Mouse (Mus musculus) layer of hippocampus, adult 11-12 months (tissue): Measurements from ENCODE around the gene Cdca5.

ENCODE experiments used
- DNase-seq: peaks from one replicate; pipeline ENCODE4 v3.0.0; 2022; ENCODE audit warnings: low spot score

Cdca5 gene

GRCm38 (mm10) chr19:6141394-6141749 is 56.6 kb downstream of the Cdca5 start, which contains the start of gene Arl2:
TSS of gene Arl2 (minus strand) at chr19:6141548.
- DNase-seq: peak; percentile 92
